Mouse (Mus musculus) stomach, embryonic 15.5 days (tissue): ENCODE data around the gene Gm47283. TPM values are rescaled to one million over a fixed set of nuclear protein-coding genes. Genes with fewer than 3 reads are reported as not detected.
A peak's percentile ranks its signal among the peaks of the same experiment; 100 is the strongest.
"Not testable (repeated sequence)": the region's sequence is repeated elsewhere in the genome, so short reads cannot be mapped to it uniquely, and the experiment has no call there.

ENCODE experiments used
- ATAC-seq: fragments of 200-750 bp; cut with Nextera tagmentation; 2 replicates; pipeline ENCODE4 v1.8.0; 2017; ENCODE audit warnings: low read depth, moderate number of reproducible peaks, moderate TSS enrichment; ENCODE audit not compliant: insufficient read depth, low FRiP score
- H3K27ac ChIP-seq: fragments of 300-500 bp; sonication (generic); 2 replicates; pipeline ENCODE4 v1.5.1; 2015; ENCODE audit warnings: mild to moderate bottlenecking, inconsistent platforms
- H3K27me3 ChIP-seq: fragments of 300-500 bp; sonication (generic); replicated peaks from 2 replicates; pipeline ENCODE4 v1.6.1; 2015; ENCODE audit warnings: inconsistent platforms
- H3K36me3 ChIP-seq: fragments of 300-500 bp; sonication (generic); 2 replicates; pipeline ENCODE4 v1.6.1; 2015; ENCODE audit warnings: inconsistent platforms
- H3K4me1 ChIP-seq: fragments of 300-500 bp; sonication (generic); 2 replicates; pipeline ENCODE4 v1.6.1; 2015; ENCODE audit warnings: inconsistent platforms
- H3K4me2 ChIP-seq: fragments of 300-500 bp; sonication (generic); 2 replicates; pipeline ENCODE4 v1.6.1; 2015; ENCODE audit warnings: mild to moderate bottlenecking, inconsistent platforms
- H3K4me3 ChIP-seq: fragments of 300-500 bp; sonication (generic); replicated peaks from 2 replicates; pipeline ENCODE4 v1.5.1; 2015; ENCODE audit warnings: inconsistent platforms
- H3K9ac ChIP-seq: fragments of 300-500 bp; sonication (generic); 2 replicates; pipeline ENCODE4 v1.6.1; 2015; ENCODE audit warnings: inconsistent platforms
- H3K9me3 ChIP-seq: fragments of 300-500 bp; sonication (generic); 2 replicates; pipeline ENCODE4 v1.6.1; 2016; ENCODE audit warnings: inconsistent platforms
- WGBS: fragments of 180-500 bp; shearing (Covaris S2); methylation state at CpG from one replicate; pipeline ENCODE4 v1.1.7; 2015; 5-methylcytosine and 5-hydroxymethylcytosine counted together
- polyA plus RNA-seq: library from polyadenylated mRNA; unstranded; fragments of >200 nt; fragmentation: Nextera tagmentation; extraction: Ambion mirVana; gene quantifications from 2 replicates; pipeline ENCODE4 v1.2.1, GENCODE M21; 2015

Gm47283 gene
- polyA plus RNA-seq, 1 experiment from 2014 or later: not detected

DNA sequence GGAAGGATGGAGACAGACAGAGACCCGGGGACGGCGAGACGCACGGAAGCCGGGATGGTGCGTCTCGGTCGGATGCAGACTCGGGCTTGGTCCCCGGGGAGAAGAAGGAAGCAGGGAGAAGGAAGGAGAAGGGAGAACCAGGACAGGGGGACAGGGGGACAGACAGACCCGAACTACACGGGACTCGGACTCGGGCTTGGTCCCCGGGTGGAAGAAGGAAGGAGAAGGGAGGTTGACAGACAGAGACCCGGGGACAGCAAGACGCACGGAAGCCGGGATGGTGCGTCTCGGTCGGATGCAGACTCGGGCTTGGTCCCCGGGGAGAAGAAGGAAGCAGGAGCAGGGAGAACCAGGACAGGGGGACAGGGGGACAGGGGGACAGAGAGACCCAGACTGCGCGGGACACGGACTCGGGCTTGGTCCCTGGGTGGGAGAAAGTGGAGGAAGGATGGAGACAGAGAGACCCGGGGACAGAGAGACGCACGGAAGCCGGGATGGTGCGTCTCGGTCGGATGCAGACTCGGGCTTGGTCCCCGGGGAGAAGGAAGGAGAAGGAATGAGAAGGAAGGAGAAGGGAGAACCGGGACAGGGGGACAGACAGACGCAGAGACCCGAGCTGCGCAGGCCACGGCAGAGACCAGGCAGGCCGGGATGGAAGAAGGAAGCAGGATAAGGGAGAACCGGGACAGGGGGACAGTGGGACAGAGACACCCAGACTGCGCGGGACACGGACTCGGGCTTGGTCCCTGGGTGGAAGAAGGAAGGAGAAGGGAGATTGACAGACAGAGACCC, 42.1 kb upstream of the Gm47283 start:
- H3K4me2 ChIP-seq, H3K27ac ChIP-seq, H3K27me3 ChIP-seq, H3K4me3 ChIP-seq, ATAC-seq, H3K4me1 ChIP-seq, H3K9ac ChIP-seq: not testable (repeated sequence)
- Histone ChIP-seq H3K36me3 (peaks cover 34% of the 10 kb centered on the region), H3K9me3 (peaks cover 37% of the 10 kb centered on the region)
- 84% methylated on average over 49 of the region's 49 CpGs for WGBS

GRCm38 (mm10) chrY:90743053-90743810, 41.3 kb upstream of the Gm47283 start:
- Histone ChIP-seq H3K9me3 (peaks cover 37% of the 10 kb centered on the region), H3K36me3 (peaks cover 34% of the 10 kb centered on the region)
- H3K4me3 ChIP-seq, H3K27ac ChIP-seq, H3K4me2 ChIP-seq, ATAC-seq, H3K27me3 ChIP-seq, H3K9ac ChIP-seq, H3K4me1 ChIP-seq: not testable (repeated sequence)
- 83% methylated on average over 35 of the region's 46 CpGs for WGBS

DNA sequence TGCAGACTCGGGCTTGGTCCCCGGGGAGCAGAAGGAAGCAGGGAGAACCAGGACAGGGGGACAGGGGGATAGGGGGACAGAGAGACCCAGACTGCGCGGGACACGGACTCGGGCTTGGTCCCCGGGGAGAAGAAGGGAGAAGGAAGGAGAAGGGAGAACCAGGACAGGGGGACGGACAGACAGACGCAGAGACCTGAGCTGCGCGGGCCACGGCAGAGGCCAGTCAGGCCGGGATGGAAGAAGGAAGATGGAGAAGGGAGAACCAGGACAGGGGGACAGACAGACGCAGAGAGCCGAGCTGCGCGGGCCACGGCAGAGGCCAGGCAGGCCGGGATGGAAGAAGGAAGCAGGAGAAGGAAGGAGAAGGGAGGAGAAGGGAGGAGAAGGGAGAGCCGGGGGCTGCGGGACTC, 40.7 kb upstream of the Gm47283 start:
- no peak overlapping the region for H3K4me3 ChIP-seq
- no peak for ATAC-seq
- no peak overlapping the region for H3K27ac ChIP-seq
- no peak overlapping the region for H3K9ac ChIP-seq
- peaks cover 34% of the 10 kb centered on the region for H3K36me3 ChIP-seq
- H3K4me1 ChIP-seq: no peaks in the 10 kb centered on the region
- peaks cover 37% of the 10 kb centered on the region for H3K9me3 ChIP-seq
- WGBS: 38% methylated on average over 6 of the region's 21 CpGs
- H3K27me3 ChIP-seq: no peaks in the 10 kb centered on the region
- H3K4me2 ChIP-seq: no peak overlapping the region

- H3K4me3 ChIP-seq, H3K9ac ChIP-seq, H3K27me3 ChIP-seq, H3K4me1 ChIP-seq: not testable (repeated sequence)
- H3K36me3 ChIP-seq: peaks cover 31% of the 10 kb centered on the region
- peak; percentile 87 for ATAC-seq
- peaks cover 31% of the 10 kb centered on the region for H3K9me3 ChIP-seq
- WGBS: 62% methylated on average over 51 of the region's 51 CpGs
- peak overlapping the region; percentile 17; the same call in 1 of the 2 replicates for H3K4me2 ChIP-seq
- peak overlapping the region; percentile 26 for H3K27ac ChIP-seq
These were observed 40.1 kb upstream of the Gm47283 start for GRCm38 (mm10) chrY:90744381-90744981.

GRCm38 (mm10) chrY:90745256-90745655, 39.3 kb upstream of the Gm47283 start:
- WGBS: 91% methylated on average over 5 of the region's 5 CpGs
- ATAC-seq: not testable (repeated sequence)
- H3K36me3 ChIP-seq: peaks cover 23% of the 10 kb centered on the region

DNA sequence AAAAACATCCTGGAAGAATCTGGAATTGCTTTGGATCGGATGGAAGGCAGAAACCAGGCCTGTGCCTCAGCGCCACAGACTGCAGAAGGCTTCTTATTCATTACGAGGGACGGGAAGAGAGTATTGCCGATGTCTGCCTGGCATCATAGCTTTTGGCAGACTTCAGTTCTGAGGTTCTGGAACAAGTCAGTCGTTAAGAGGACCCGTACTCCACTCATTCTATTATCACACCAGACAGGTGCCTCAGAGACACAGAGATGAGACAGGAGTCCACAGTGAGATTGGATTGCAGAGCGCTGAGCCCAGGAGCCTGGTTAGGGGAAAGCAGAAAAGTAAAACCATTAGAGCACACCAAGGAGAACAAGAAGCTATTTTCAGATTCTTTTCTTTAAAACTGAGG, 29.8 kb upstream of the Gm47283 start, which contains the start of gene Gm21860:
Gm21860 (minus strand) TSS at position 101 of the 400 bp plus-strand sequence.
- H3K4me3 ChIP-seq, H3K27ac ChIP-seq: not testable (repeated sequence)
- WGBS: no CpG with 5 or more reads among the region's 8 CpGs

More at GRCm38 (mm10) chrY:90745256-90745655, 39.3 kb upstream of the Gm47283 start:
- H3K27ac ChIP-seq, H3K9ac ChIP-seq, H3K4me1 ChIP-seq, H3K4me2 ChIP-seq, H3K27me3 ChIP-seq, H3K4me3 ChIP-seq: not testable (repeated sequence)
- H3K9me3 ChIP-seq: peaks cover 24% of the 10 kb centered on the region

GRCm38 (mm10) chrY:90839077-90839476, 54.5 kb downstream of the Gm47283 start, which contains the start of gene Gm21748:
Gm21748 (minus strand) TSS chrY:90839177.
- no CpG with 5 or more reads among the region's 8 CpGs for WGBS
- H3K4me3 ChIP-seq, ATAC-seq, H3K4me1 ChIP-seq, H3K4me2 ChIP-seq, H3K27me3 ChIP-seq, H3K9ac ChIP-seq, H3K27ac ChIP-seq, H3K9me3 ChIP-seq, H3K36me3 ChIP-seq: not testable (repeated sequence)

More for the DNA sequence above, 29.8 kb upstream of the Gm47283 start, which contains the start of gene Gm21860:
- H3K9me3 ChIP-seq, H3K9ac ChIP-seq, H3K4me2 ChIP-seq, H3K36me3 ChIP-seq, H3K27me3 ChIP-seq, H3K4me1 ChIP-seq, ATAC-seq: not testable (repeated sequence)

Other genes with a start within 250 kb of the Gm47283 start
- gene Gm21860, start 29.9 kb upstream of the Gm47283 start, polyA plus RNA-seq: not detected in 2 replicates
- not detected in 2 replicates for gene Gm21748, start 54.4 kb downstream of the Gm47283 start, polyA plus RNA-seq